Mouse (Mus musculus) forebrain, embryonic 14.5 days (tissue): ENCODE data around the gene Olfr437. TPM values are rescaled to one million over a fixed set of nuclear protein-coding genes. Genes with fewer than 3 reads are reported as not detected.
A peak's percentile ranks its signal among the peaks of the same experiment; 100 is the strongest.
"Not testable (repeated sequence)": the region's sequence is repeated elsewhere in the genome, so short reads cannot be mapped to it uniquely, and the experiment has no call there.

Experiments
- ATAC-seq: fragments of 200-750 bp; cut with Nextera tagmentation; 2 replicates; pipeline ENCODE4 v1.8.0; 2017; ENCODE audit warnings: mild to moderate bottlenecking, moderate library complexity
- DNase-seq: peaks from one replicate; pipeline ENCODE4 v3.0.0-alpha.2; 2015; ENCODE audit warnings: low spot score
- H3K27ac ChIP-seq: fragments of 300-500 bp; sonication (generic); 2 replicates; pipeline ENCODE4 v1.5.1; 2014; ENCODE audit warnings: low read depth, mild to moderate bottlenecking, control low read depth, low read length, moderate library complexity
- H3K27me3 ChIP-seq: fragments of 300-500 bp; sonication (generic); replicated peaks from 2 replicates; pipeline ENCODE4 v1.6.1; 2014; ENCODE audit warnings: low read length, control low read depth, mixed read lengths; ENCODE audit not compliant: control insufficient read depth, insufficient read depth
- H3K36me3 ChIP-seq: fragments of 300-500 bp; sonication (generic); 2 replicates; pipeline ENCODE4 v1.6.1; 2014; ENCODE audit warnings: low read length, control low read depth; ENCODE audit not compliant: control insufficient read depth, insufficient read depth
- H3K4me1 ChIP-seq: fragments of 300-500 bp; sonication (generic); 2 replicates; pipeline ENCODE4 v1.6.1; 2014; ENCODE audit warnings: antibody characterized with exemption, low read length, control low read depth; ENCODE audit not compliant: control insufficient read depth, insufficient read depth
- H3K4me2 ChIP-seq: fragments of 300-500 bp; sonication (generic); 2 replicates; pipeline ENCODE4 v1.6.1; 2014; ENCODE audit warnings: mild to moderate bottlenecking, control low read depth, low read length
- H3K4me3 ChIP-seq: fragments of 300-500 bp; sonication (generic); 2 replicates; pipeline ENCODE4 v1.5.1; 2014; ENCODE audit warnings: low read depth, low read length, control low read depth
- H3K9ac ChIP-seq: fragments of 300-500 bp; sonication (generic); 2 replicates; pipeline ENCODE4 v1.6.1; 2014; ENCODE audit warnings: mild to moderate bottlenecking, low read length, control low read depth, moderate library complexity
- H3K9me3 ChIP-seq: fragments of 300-500 bp; sonication (generic); replicated peaks from 2 replicates; pipeline ENCODE4 v1.6.1; 2016; ENCODE audit warnings: low read length, control low read depth, mixed read lengths; ENCODE audit not compliant: control insufficient read depth
- WGBS: fragments of 180-500 bp; shearing (Covaris S2); extraction: QIAGEN DNeasy Blood & Tissue Kit; methylation state at CpG from one replicate; pipeline ENCODE4 v1.1.7; 2014; 5-methylcytosine and 5-hydroxymethylcytosine counted together
- polyA plus RNA-seq: library from polyadenylated mRNA; unstranded; fragments of >200 nt; fragmentation: Nextera tagmentation; extraction: Ambion mirVana; gene quantifications from 2 replicates; pipeline ENCODE4 v1.2.1, GENCODE M21; 2014

Olfr437 gene
- polyA plus RNA-seq, 1 experiment from 2014 or later: not detected

GRCm38 (mm10) chr6:43198094-43198493 is 35.0 kb downstream of the Olfr437 start:
- DNase-seq: no peak
- Histone ChIP-seq H3K4me3 (no peak overlapping the region), H3K27ac (no peak overlapping the region), H3K9me3 (no peaks in the 10 kb centered on the region), H3K27me3 (no peaks in the 10 kb centered on the region), H3K4me2 (no peak overlapping the region), H3K4me1 (no peaks in the 10 kb centered on the region), H3K9ac (no peak overlapping the region), H3K36me3 (no peaks in the 10 kb centered on the region)
- no peak for ATAC-seq
- 81% methylated on average over 3 of the region's 3 CpGs for WGBS

GRCm38 (mm10) chr6:43202786-43203185 is 39.7 kb downstream of the Olfr437 start:
- no peak overlapping the region for H3K4me2 ChIP-seq
- ATAC-seq: no peak

GRCm38 (mm10) chr6:43205355-43205754 is 42.3 kb downstream of the Olfr437 start:
- H3K36me3 ChIP-seq: no peaks in the 10 kb centered on the region
- peak; percentile 15 for DNase-seq
- no peak overlapping the region for H3K27ac ChIP-seq

More at GRCm38 (mm10) chr6:43202786-43203185, 39.7 kb downstream of the Olfr437 start:
- Histone ChIP-seq H3K9ac (no peak overlapping the region), H3K36me3 (no peaks in the 10 kb centered on the region), H3K27me3 (no peaks in the 10 kb centered on the region), H3K4me3 (no peak overlapping the region), H3K27ac (no peak overlapping the region), H3K9me3 (no peaks in the 10 kb centered on the region), H3K4me1 (no peaks in the 10 kb centered on the region)
- no peak for DNase-seq

GRCm38 (mm10) chr6:43212873-43213272 is 49.8 kb downstream of the Olfr437 start, which contains the start of gene Olfr434:
TSS of gene Olfr434 (plus strand) at chr6:43213021.
- H3K27ac ChIP-seq, DNase-seq, H3K4me3 ChIP-seq, H3K4me1 ChIP-seq, H3K36me3 ChIP-seq, H3K9me3 ChIP-seq, H3K27me3 ChIP-seq, H3K9ac ChIP-seq, ATAC-seq, H3K4me2 ChIP-seq: not testable (repeated sequence)

More at GRCm38 (mm10) chr6:43205355-43205754, 42.3 kb downstream of the Olfr437 start:
- no peaks in the 10 kb centered on the region for H3K4me1 ChIP-seq
- H3K4me2 ChIP-seq: no peak overlapping the region
- no peak for ATAC-seq
- no peaks in the 10 kb centered on the region for H3K9me3 ChIP-seq
- H3K4me3 ChIP-seq: no peak overlapping the region
- 27% methylated on average over 2 of the region's 2 CpGs for WGBS
- no peak overlapping the region for H3K9ac ChIP-seq
- no peaks in the 10 kb centered on the region for H3K27me3 ChIP-seq

Other genes starting within 250 kb of the Olfr437 start
- gene Olfr446, start 241.9 kb upstream of the Olfr437 start, polyA plus RNA-seq: not detected in 2 replicates
- not detected in 2 replicates for gene Olfr444, start 214.2 kb upstream of the Olfr437 start, polyA plus RNA-seq
- gene Olfr441, start 56.9 kb upstream of the Olfr437 start, polyA plus RNA-seq: not detected in 2 replicates
- gene Olfr237-ps1, start 16.7 kb upstream of the Olfr437 start, polyA plus RNA-seq: not detected in 2 replicates
- not detected in 2 replicates for gene Olfr13, start 8.9 kb downstream of the Olfr437 start, polyA plus RNA-seq
- not detected in 2 replicates for gene Olfr435, start 33.9 kb downstream of the Olfr437 start, polyA plus RNA-seq
- not detected in 2 replicates for gene Olfr434, start 49.7 kb downstream of the Olfr437 start, polyA plus RNA-seq
- gene Olfr47, start 68.2 kb downstream of the Olfr437 start, polyA plus RNA-seq: not detected in 2 replicates
- 1.2 and 1.4 TPM in 2 replicates for gene Arhgef5, start 102.3 kb downstream of the Olfr437 start, polyA plus RNA-seq
- gene Nobox, start 146.3 kb downstream of the Olfr437 start, polyA plus RNA-seq: not detected in 2 replicates